Mouse (Mus musculus) cerebellum, adult 11-12 months (tissue): ENCODE data around the gene Col9a3.

Experiments
- DNase-seq: peaks from one replicate; pipeline ENCODE4 v3.0.0; 2022

Col9a3 gene

GRCm38 (mm10) chr2:180597490-180597889 lies at the start of gene Col9a3:
TSS of gene Col9a3 (plus strand) at chr2:180597790.
- no peak for DNase-seq

GRCm38 (mm10) chr2:180552340-180552739 lies 45.2 kb upstream of the Col9a3 start:
- DNase-seq = no peak

GRCm38 (mm10) chr2:180555219-180555618 lies 42.4 kb upstream of the Col9a3 start:
- no peak for DNase-seq

DNA sequence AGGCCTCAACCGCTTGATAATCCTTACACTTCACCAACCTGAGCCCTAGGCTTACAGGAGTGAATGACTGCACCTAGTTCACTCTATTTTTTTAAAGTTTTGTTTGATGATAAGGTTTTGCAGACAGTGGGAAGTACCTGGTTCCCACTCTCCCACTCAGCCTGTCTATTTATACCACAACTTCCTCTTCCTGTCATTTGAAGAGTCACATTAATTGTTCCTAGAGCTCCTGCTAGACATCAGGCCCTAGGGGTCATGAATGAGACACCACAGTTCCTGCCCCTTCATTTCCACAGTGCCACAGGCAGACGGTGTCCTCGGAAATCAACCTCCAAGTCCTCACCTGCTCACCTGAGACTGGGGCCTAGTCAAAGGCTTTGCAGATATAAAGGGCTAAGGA lies 41.1 kb upstream of the Col9a3 start:
- DNase-seq = no peak

GRCm38 (mm10) chr2:180560245-180560644 lies 37.3 kb upstream of the Col9a3 start:
- no peak for DNase-seq

DNA sequence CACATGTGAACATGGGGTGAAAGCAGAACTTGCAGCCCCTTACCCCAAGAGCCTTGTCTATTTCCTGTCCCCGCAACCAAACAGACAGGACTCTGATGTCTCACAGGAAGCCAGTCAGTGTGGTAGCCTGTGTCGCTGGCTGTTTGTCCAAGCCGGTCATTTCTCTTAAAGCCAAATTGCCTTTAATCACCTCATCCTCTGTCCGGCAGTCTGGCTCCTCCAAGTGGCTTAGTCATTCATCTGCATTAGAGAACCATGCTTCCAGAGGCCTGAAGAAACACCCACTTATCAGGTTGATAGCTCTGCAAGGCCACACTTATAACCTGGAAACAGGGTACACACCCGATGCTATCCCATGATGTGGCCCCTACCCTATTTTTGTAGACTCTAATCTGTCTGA lies 35.4 kb upstream of the Col9a3 start:
- no peak for DNase-seq

DNA sequence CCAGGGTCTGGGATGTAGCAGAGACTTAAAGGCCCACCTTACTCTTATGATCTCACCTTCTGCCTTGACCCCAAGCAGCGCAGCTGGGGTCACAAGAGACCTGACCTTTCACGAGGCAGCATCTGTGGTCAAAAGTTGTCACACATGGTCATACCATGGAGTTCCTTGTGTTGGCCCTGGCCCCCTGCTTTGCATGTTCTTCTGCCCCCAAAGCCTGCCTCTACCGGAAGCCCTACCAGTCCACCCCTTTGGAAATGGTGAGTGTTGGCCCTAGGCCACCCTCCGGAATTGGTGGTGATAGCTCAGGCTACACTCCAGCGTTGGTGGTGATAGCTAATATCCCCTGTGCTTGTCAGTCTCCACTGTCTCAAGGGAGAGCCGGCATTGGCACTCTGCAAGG lies 34.3 kb upstream of the Col9a3 start:
- no peak for DNase-seq

DNA sequence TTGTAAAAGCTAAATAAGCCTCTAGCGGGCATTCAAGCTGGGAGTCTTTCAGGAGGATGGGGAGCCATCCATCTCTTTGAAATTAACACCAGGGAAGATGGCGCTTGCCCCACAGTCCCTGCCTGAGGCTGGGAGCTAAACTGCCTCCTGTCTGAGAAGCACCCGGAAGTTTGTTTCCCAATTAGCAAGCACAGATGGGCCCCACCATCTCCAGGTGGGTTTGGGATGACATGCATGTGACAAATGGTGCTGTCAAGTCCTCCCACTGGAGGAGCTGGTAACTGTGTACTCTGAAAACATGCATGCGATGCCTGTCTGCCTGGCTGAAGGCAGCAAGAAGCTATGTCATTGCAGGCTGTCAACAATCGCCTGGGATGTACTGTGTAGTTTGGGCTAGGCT lies 33.7 kb upstream of the Col9a3 start:
- DNase-seq = no peak

DNA sequence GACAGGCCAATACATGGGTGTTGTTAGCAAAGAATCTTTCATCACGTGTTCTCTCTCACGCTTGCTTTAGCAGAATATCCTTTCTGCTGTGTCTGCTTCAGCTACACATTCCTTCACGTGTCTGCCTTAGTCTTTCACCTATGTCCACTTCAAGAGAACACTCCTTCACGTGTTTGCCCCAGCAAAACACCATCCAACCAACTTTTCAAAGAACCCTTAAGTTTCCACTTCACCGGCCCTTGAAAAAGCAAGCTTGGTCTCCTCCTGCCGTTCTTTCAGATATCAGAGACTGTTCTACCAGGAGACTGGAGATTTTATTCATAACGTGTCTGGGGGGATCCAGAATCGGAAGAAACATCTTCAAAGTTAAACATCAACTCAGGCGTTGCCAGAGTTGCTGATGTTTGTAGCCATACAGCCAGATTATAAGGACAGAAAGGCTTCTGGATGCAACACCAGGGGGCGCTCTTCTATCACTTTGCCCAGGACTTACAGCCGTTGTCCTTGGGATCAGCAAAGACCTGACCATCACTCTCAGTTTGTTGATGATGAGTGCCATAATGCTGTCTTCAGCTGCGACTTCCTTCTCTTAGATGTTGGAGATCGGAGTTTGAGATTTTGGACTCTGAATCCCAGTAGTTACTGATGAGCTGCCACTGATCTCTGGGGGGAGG lies 31.2 kb upstream of the Col9a3 start:
- DNase-seq = peak; percentile 40

DNA sequence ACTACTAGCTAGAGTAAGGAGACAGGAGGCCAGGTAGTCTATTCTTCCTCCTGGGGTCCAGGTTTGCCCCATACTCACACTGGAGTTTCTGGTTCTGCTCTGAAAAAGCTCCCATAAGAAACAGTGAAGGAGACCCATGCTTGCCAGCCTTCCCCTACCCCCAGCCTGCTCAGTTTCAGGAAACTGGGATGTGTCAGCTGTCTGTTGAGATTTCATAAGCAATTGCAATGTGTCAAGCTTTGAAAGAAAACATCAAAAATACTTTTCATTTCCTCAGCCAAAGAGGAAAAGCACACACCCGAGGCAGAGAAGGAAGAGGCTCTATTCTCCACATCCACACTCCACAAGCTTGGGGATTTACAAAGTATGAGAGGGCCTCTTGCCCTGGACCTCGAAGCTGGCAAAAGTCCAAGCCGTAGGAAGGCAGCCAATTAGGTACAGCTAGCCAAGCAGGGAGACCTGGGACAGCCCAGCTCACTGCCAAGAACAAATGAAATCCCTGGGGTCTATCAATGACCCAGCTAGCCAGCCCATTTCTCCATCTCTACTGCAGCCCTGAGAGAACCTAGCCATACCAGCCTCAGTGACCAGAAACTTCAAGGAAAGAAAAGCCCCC lies 28.5 kb upstream of the Col9a3 start:
- DNase-seq = no peak

DNA sequence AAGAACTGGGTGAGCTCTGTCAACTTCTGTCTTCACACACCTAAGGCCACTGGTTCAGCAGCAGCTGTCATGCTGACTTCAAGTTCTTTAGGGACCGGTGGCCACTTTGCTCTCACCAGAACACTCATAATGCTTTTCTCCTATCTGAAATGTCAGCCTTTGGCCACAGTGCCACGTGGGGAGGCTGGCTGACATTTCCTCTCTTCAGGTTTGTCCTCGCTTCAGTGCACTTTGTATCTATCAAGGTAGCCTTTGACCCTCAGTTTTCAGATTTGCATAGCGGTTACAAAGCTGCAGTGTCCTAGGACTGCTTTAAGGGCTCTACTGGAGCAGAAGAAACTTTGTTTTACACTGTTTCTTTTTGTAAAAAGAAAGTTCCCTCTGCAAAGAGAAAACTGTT lies 21.1 kb upstream of the Col9a3 start:
- no peak for DNase-seq

- DNase-seq = peak; percentile 41
These were observed 18.9 kb upstream of the Col9a3 start for GRCm38 (mm10) chr2:180578686-180579085.

- DNase-seq = no peak
These were observed 16.6 kb upstream of the Col9a3 start, which contains the start of gene Mrgbp for GRCm38 (mm10) chr2:180581002-180581401. TSS of gene Mrgbp (plus strand) at chr2:180581304.

GRCm38 (mm10) chr2:180582481-180583153 lies 15.0 kb upstream of the Col9a3 start:
- peak; percentile 96 for DNase-seq

DNA sequence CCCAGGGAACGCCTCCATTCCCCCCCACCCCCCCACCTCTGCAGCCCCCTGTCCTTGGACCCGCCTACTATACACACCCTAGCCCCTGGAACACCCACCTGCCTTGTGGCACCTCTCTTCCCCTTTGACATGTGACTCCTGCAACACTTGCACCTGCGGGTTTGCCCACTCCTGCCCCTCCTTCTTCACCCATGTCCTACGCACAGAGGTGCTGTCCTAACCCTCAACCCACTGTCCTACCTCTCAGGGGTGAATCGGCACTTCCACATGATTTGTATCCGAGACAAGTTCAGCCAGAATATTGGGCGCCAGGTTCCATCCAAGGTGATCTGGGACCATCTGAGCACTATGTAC lies 14.5 kb upstream of the Col9a3 start:
- peak; percentile 58 for DNase-seq

- DNase-seq = no peak
These were observed 8.9 kb upstream of the Col9a3 start for GRCm38 (mm10) chr2:180588736-180589122.

DNA sequence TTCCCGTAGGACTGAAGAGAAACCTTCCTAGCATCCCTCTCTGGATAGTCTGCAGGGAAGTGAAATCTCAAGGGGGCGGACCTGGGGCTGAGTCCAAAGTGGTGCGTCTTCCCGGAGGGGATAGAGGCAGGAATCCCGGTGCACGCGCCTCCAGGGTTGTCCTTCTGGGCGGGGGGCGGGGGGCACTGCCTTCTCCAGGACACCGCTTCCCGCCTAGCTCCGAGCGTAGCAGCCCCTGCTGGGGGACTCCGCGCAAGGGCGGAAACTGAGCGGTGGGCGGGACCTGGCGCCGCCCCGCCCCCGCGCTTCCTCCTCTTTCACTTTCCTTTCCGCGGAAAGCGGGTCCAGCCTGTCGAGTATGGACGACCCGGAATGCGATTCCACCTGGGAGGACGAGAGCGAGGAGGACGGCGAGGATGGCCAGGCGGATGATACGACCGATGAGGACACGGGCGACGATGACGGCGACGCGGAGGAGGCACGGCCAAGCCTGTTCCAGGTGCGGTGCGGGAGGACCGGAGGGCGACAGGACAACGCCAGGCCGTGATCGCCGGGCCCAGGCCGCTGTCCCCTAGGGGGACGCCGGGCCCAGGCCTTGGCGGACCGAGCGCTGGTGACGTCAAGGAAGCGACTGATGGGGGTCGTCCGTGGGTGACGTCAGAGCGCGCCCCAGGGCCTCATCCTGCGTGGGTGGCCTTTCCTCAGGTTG lies 8.3 kb upstream of the Col9a3 start, which contains the start of gene Ogfr:
Gene Ogfr (plus strand): TSS at position 123 of the 709 bp plus-strand sequence.
- DNase-seq = peak; percentile 77

DNA sequence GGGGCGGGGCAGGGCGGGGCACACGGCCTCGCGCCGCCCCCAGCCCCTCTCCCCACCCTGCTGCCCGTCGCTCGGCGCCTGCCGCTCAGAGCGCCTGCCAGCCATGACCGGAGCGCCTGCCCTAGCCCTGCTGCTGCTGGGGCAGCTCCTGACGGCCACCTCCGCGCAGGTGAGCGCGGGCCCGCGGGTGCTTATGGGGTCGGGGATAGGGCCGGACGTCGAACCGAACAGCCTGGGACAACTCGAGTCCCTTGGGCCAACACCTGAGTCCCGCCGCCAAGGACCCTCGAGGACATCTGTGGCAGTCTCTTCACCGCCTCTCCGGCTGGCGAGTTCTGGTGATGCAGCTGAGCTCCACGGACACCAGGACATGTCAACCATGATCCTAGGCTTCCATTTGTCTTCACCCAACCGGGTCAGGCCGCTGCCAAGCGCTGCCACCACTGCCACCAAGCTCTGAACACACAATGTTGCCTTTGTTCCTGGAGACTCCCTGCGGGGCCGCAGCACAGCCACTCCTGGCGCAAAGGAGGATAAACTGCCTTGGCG lies 641 bp downstream of the Col9a3 start:
- DNase-seq = no peak

DNA sequence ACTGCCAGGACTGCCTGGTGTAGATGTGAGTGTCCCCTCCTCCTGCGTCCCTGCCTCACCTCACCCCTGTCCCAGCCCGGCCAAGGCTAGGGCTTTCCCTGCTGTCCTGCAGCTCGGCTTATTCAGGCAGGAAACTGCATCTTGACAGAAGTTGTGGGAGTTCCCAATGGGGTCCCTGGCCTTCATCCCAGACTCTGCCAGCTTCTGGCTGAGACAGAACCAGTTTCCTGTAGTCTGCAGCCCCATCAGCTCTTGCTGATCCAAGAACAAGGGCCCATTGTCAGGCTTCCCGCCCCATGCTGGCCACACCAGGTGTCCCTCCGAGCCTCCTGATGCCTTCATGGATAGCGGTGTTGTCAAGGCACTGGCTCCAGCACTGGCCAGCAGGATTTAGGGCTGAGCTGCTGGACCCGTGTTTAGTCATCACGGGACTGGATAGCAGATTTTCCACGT lies 3.0 kb downstream of the Col9a3 start:
- DNase-seq = peak; percentile 84

DNA sequence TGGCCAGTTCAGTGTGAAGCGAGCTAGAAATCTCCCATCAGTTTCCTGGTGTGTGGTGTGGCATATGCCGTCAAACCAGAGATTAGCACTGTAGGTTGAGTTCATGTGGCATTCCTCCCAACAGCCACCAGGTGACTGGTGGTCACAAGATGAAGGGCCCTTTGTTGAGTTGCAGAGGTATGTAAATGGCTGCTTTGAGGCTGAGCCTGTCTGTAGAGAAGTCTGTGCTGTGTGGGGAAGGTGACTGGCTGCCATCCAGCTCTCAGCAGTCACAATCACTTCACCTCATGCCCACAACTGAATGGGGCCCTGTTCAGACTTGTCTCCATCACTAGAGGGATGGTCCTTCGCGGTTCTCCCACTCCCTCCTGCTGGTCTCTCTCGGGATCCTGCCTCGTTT lies 7.2 kb downstream of the Col9a3 start:
- DNase-seq = no peak

- DNase-seq = no peak
These were observed 12.7 kb downstream of the Col9a3 start for GRCm38 (mm10) chr2:180610283-180610682.

DNA sequence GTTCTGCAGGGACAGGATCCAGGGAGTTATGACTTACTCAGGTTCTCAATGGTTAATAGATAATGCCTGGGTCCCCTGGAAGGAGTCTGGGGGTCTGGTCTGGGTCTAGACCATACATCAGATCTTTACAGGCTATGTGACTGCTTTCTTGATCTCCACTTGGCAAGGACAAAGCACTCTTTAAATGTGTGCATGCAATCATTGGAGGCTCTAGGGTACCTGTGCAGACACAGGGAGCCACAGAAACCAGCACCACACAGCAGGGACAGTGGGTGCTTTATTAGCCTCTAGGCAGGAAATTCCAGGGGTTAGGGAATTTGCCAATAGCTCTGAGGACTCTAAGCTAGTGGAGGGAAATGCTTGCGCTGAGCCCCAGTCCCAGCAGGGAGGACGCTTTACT lies 14.3 kb downstream of the Col9a3 start:
- DNase-seq = no peak
